Mouse (Mus musculus): ENCODE results near the gene Olfml3.
A peak's percentile ranks its signal among the peaks of the same experiment; 100 is the strongest.

Gene Olfml3

DNA sequence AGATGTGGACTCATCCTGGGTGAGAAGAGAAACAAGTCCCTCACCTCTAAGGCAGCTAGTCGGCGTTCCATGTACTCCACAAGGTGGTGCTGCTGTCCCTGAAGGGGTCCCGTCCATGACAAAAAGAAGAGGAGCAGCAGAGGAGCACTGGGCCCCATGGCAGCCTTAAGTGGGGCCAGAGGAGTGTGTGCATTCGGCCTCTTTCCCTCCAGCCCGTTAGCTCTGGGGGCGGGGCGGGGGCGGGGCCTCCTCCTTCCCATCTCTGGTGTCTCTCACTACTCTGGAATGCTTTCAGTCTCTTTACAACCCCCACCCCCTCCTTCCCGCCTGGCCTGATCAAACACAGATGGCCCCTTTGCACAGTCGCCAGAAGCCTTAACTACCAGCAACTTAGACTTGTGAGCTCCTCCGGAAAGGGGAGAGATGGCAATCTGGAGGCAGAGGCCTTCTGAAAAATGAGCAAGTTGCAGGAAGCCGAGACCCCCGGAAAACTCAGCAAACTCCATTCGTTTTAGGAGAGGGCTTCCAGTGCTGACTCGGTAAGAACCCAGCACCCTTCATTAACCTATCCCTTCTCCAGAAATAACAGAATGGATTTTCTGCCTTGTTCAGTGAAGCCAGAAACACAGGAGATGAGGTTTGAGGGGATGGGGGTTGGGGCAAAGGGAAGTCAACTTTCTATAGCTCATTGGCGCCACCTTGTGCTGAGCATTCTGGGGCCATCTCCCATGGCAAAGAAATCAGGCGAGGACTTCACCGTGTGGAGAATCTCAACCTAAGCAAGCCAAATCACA, at the start of gene Olfml3:
TSS of gene Olfml3 (minus strand) at position 224 of the 794 bp plus-strand sequence.
- H3K9me3 ChIP-seq (ENCODE audit: low read length), result no peaks in the 10 kb centered on the region
- 0 out of 2 replicates have a peak within 1 kb of the TSS, but pooled peaks have one; percentile 23 for H3K4me3 ChIP-seq (replicated peaks; ENCODE audit: low read length)
- H3K27me3 ChIP-seq (ENCODE audit: insufficient read depth, low read length), result peaks cover 23% of the 10 kb centered on the region
- H3K4me1 ChIP-seq (replicated peaks; ENCODE audit: low read depth, low read length), result peaks cover 60% of the 10 kb centered on the region
- peak; percentile 72 for TF ChIP-seq CTCF (conservative IDR thresholded peaks at IDR 0.05; ENCODE audit: low read length)
- TF ChIP-seq POU5F1 (IDR thresholded peaks at IDR 0.05; ENCODE audit: borderline replicate concordance, low read length), result no peak
- peaks cover 12% of the 10 kb centered on the region for H3K36me3 ChIP-seq (ENCODE audit: insufficient read depth, low read length)

- H3K4me1 ChIP-seq (replicated peaks; ENCODE audit: low read depth, low read length), result peaks cover 74% of the 10 kb centered on the region
- H3K4me3 ChIP-seq (replicated peaks; ENCODE audit: low read length), result no peak overlapping the region
- TF ChIP-seq POU5F1 (IDR thresholded peaks at IDR 0.05; ENCODE audit: borderline replicate concordance, low read length) (peak; percentile 16; the same call in 1 of the 2 replicates), CTCF (conservative IDR thresholded peaks at IDR 0.05; ENCODE audit: low read length) (no peak)
- H3K27me3 ChIP-seq (ENCODE audit: insufficient read depth, low read length), result no peaks in the 10 kb centered on the region
- H3K36me3 ChIP-seq (ENCODE audit: insufficient read depth, low read length), result no peaks in the 10 kb centered on the region
- H3K9me3 ChIP-seq (ENCODE audit: low read length), result no peaks in the 10 kb centered on the region
These were observed 49.4 kb upstream of the Olfml3 start for GRCm38 (mm10) chr3:103787225-103787624.

DNA sequence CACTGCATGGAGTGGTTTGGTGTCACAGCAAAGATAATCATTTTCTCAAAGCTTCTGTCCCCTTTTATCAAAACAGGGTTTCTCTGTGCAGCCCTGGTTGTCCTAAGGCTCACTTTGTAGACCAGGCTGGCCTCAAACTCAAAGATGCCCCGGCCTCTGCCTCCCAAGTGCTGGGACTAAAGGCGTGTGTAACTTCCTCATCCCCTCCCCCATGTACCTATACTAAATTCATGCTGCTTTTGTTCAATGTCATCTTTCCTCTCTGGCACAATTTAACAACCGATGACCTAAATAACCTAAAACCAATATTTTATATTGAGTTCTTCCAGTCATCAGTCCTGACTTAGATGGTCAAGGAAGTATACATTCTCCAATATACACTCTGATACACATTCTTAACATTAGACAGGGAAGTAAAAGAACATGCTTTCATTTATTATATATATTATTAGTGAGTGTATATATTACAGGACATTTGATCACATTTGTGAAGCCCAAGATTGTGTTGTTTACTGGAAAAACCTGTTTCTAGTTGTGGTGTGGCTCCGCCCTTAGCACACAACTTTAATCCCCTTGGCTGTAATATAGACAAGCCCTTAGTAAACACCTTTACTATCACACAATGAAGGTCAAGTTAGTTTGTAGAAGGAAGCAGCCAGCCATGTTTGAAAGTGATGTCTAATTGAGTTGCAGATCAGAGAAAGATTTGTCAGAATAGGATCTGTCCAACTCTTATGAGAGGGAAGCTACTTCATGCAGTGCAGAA, 45.2 kb upstream of the Olfml3 start:
- Histone ChIP-seq H3K4me3 (replicated peaks; ENCODE audit: low read length) (no peak overlapping the region), H3K4me1 (replicated peaks; ENCODE audit: low read depth, low read length) (peaks cover 77% of the 10 kb centered on the region), H3K9me3 (ENCODE audit: low read length) (no peaks in the 10 kb centered on the region), H3K27me3 (ENCODE audit: insufficient read depth, low read length) (no peaks in the 10 kb centered on the region), H3K36me3 (ENCODE audit: insufficient read depth, low read length) (peaks cover 6% of the 10 kb centered on the region)
- no peak for TF ChIP-seq NANOG (IDR thresholded peaks at IDR 0.05; ENCODE audit: borderline replicate concordance, low read length)
- TF ChIP-seq POU5F1 (IDR thresholded peaks at IDR 0.05; ENCODE audit: borderline replicate concordance, low read length), result no peak
- no peak for TF ChIP-seq CTCF (conservative IDR thresholded peaks at IDR 0.05; ENCODE audit: low read length)

GRCm38 (mm10) chr3:103780777-103781176, 43.0 kb upstream of the Olfml3 start:
- Histone ChIP-seq H3K9me3 (ENCODE audit: low read length) (no peaks in the 10 kb centered on the region), H3K36me3 (ENCODE audit: insufficient read depth, low read length) (peaks cover 21% of the 10 kb centered on the region), H3K4me1 (replicated peaks; ENCODE audit: low read depth, low read length) (peaks cover 69% of the 10 kb centered on the region), H3K27me3 (ENCODE audit: insufficient read depth, low read length) (no peaks in the 10 kb centered on the region), H3K4me3 (replicated peaks; ENCODE audit: low read length) (no peak overlapping the region)
- no peak for TF ChIP-seq POU5F1 (IDR thresholded peaks at IDR 0.05; ENCODE audit: borderline replicate concordance, low read length)
- TF ChIP-seq NANOG (IDR thresholded peaks at IDR 0.05; ENCODE audit: borderline replicate concordance, low read length), result no peak
- TF ChIP-seq CTCF (conservative IDR thresholded peaks at IDR 0.05; ENCODE audit: low read length), result no peak

DNA sequence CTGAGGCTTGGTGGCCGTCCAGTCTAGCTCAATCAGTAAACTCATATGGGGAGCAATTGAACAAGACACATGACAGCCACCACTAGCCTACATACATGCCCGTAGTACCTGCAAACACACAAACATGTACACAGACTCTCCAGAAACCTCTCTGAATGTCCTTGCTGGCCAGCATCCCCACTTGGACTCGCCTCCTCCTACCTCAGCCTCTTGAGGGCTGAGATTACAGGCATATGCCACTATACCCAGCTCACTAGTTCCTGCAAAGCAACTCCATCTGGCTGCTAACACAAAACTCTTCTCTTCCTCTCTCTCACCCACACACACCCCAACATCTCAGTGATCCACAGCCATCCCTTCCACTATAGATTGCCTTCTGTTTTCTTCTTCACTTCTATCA, 42.5 kb upstream of the Olfml3 start:
- Histone ChIP-seq H3K4me1 (replicated peaks; ENCODE audit: low read depth, low read length) (peaks cover 69% of the 10 kb centered on the region), H3K27me3 (ENCODE audit: insufficient read depth, low read length) (no peaks in the 10 kb centered on the region), H3K36me3 (ENCODE audit: insufficient read depth, low read length) (peaks cover 26% of the 10 kb centered on the region), H3K9me3 (ENCODE audit: low read length) (no peaks in the 10 kb centered on the region), H3K4me3 (replicated peaks; ENCODE audit: low read length) (no peak overlapping the region)
- no peak for TF ChIP-seq POU5F1 (IDR thresholded peaks at IDR 0.05; ENCODE audit: borderline replicate concordance, low read length)
- no peak for TF ChIP-seq NANOG (IDR thresholded peaks at IDR 0.05; ENCODE audit: borderline replicate concordance, low read length)
- no peak for TF ChIP-seq CTCF (conservative IDR thresholded peaks at IDR 0.05; ENCODE audit: low read length)

- H3K4me1 ChIP-seq (replicated peaks; ENCODE audit: low read depth, low read length), result peaks cover 66% of the 10 kb centered on the region
- no peaks in the 10 kb centered on the region for H3K27me3 ChIP-seq (ENCODE audit: insufficient read depth, low read length)
- H3K4me3 ChIP-seq (replicated peaks; ENCODE audit: low read length), result no peak overlapping the region
- H3K36me3 ChIP-seq (ENCODE audit: insufficient read depth, low read length), result peaks cover 30% of the 10 kb centered on the region
- TF ChIP-seq NANOG (IDR thresholded peaks at IDR 0.05; ENCODE audit: borderline replicate concordance, low read length) (no peak), CTCF (conservative IDR thresholded peaks at IDR 0.05; ENCODE audit: low read length) (no peak), POU5F1 (IDR thresholded peaks at IDR 0.05; ENCODE audit: borderline replicate concordance, low read length) (no peak)
- H3K9me3 ChIP-seq (ENCODE audit: low read length), result no peaks in the 10 kb centered on the region
These were observed 41.4 kb upstream of the Olfml3 start for GRCm38 (mm10) chr3:103779183-103779582.

DNA sequence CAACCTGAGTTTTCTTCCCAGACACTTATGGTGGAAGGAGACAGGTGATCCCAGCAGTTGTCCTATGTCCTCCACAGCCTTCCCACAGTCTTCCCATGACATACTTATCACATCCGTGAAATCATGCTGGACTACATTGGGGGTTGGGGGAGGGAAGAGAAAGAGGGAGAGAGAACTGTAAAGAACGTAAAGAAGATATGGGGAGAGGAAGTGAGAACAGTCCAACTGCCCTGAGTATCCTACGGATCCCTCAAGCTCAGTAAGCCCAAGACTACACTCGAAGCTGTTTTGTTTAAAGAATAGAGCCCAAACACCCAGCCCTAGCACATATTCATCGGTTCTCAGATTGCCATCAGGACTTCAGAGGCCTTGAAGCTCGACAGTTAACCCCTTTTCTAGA, 40.9 kb upstream of the Olfml3 start:
- H3K36me3 ChIP-seq (ENCODE audit: insufficient read depth, low read length), result peaks cover 32% of the 10 kb centered on the region
- H3K27me3 ChIP-seq (ENCODE audit: insufficient read depth, low read length), result no peaks in the 10 kb centered on the region
- no peaks in the 10 kb centered on the region for H3K9me3 ChIP-seq (ENCODE audit: low read length)
- H3K4me1 ChIP-seq (replicated peaks; ENCODE audit: low read depth, low read length), result peaks cover 66% of the 10 kb centered on the region
- H3K4me3 ChIP-seq (replicated peaks; ENCODE audit: low read length), result no peak overlapping the region
- TF ChIP-seq CTCF (conservative IDR thresholded peaks at IDR 0.05; ENCODE audit: low read length) (no peak), POU5F1 (IDR thresholded peaks at IDR 0.05; ENCODE audit: borderline replicate concordance, low read length) (no peak), NANOG (IDR thresholded peaks at IDR 0.05; ENCODE audit: borderline replicate concordance, low read length) (no peak)

GRCm38 (mm10) chr3:103777940-103778339, 40.1 kb upstream of the Olfml3 start:
- Histone ChIP-seq H3K27me3 (ENCODE audit: insufficient read depth, low read length) (no peaks in the 10 kb centered on the region), H3K4me3 (replicated peaks; ENCODE audit: low read length) (no peak overlapping the region), H3K9me3 (ENCODE audit: low read length) (no peaks in the 10 kb centered on the region), H3K4me1 (replicated peaks; ENCODE audit: low read depth, low read length) (peaks cover 66% of the 10 kb centered on the region), H3K36me3 (ENCODE audit: insufficient read depth, low read length) (peaks cover 37% of the 10 kb centered on the region)
- TF ChIP-seq CTCF (conservative IDR thresholded peaks at IDR 0.05; ENCODE audit: low read length), result no peak
- TF ChIP-seq NANOG (IDR thresholded peaks at IDR 0.05; ENCODE audit: borderline replicate concordance, low read length), result no peak
- TF ChIP-seq POU5F1 (IDR thresholded peaks at IDR 0.05; ENCODE audit: borderline replicate concordance, low read length), result no peak

All from E14TG2a.4 (cell line).